Comparison of ENCODE assay signal across 9 mouse cellular contexts in genomic region chr6:136939326-136940187, GRCm38 (mm10). TPM values are rescaled to one million over a fixed set of nuclear protein-coding genes. Genes with fewer than 3 reads are reported as not detected.
A peak's percentile ranks its signal among the peaks of the same experiment; 100 is the strongest.
DNase-seq lines count a peak whose midpoint lies in the region; ATAC-seq lines count a peak whose summit lies in the region.
"Had no signal": no experiment of that assay in that cellular context is flagged by ENCODE, and none has a peak within 500 bp of the region (broad histone marks: within the 10 kb centered on the region; RNA-seq: fewer than 3 reads in every experiment).

No protein-coding gene starts in this region.

- H3K36me3 ChIP-seq in heart, embryonic 14.5 days (ENCODE audit: control insufficient read depth, insufficient read depth, low read length), result no peaks in the 10 kb centered on the region
- no peaks in the 10 kb centered on the region for H3K36me3 ChIP-seq in embryonic facial prominence, embryonic 13.5 days
- H3K36me3 ChIP-seq in liver, embryonic 15.5 days (replicated peaks), result no peaks in the 10 kb centered on the region
- H3K36me3 ChIP-seq: midbrain, embryonic 12.5 days had no signal

- H3K27ac ChIP-seq in heart, embryonic 14.5 days (replicated peaks in 1 of 2; ENCODE audit: control insufficient read depth in 1 of 2, insufficient read depth in 1 of 2, low read depth in 2 of 2, low read length in 2 of 2), result peak overlapping the region; percentile 82 to 85; a peak in 3 of 4 replicates
- peak overlapping the region; percentile 94 for H3K27ac ChIP-seq in embryonic facial prominence, embryonic 13.5 days
- H3K27ac ChIP-seq in liver, embryonic 15.5 days (replicated peaks), result peak overlapping the region; percentile 80
- H3K27ac ChIP-seq: midbrain, embryonic 12.5 days had no signal

- H3K27me3 ChIP-seq in heart, embryonic 14.5 days (ENCODE audit: control insufficient read depth, insufficient read depth, low read length), result no peaks in the 10 kb centered on the region
- no peaks in the 10 kb centered on the region for H3K27me3 ChIP-seq in embryonic facial prominence, embryonic 13.5 days
- no peaks in the 10 kb centered on the region for H3K27me3 ChIP-seq in liver, embryonic 15.5 days
- H3K27me3 ChIP-seq: midbrain, embryonic 12.5 days had no signal

- H3K4me1 ChIP-seq in heart, embryonic 14.5 days (ENCODE audit: control insufficient read depth in 2 of 2, insufficient read depth in 2 of 2, low read length in 2 of 2), result peaks cover 19 to 28% of the 10 kb centered on the region in 2 experiments
- H3K4me1 ChIP-seq in embryonic facial prominence, embryonic 13.5 days, result peaks cover 33% of the 10 kb centered on the region
- H3K4me1 ChIP-seq in liver, embryonic 15.5 days (replicated peaks), result peaks cover 38% of the 10 kb centered on the region

- H3K4me3 ChIP-seq in heart, embryonic 14.5 days (ENCODE audit: control insufficient read depth in 1 of 2, insufficient read depth in 1 of 2, low read depth in 1 of 2, low read length in 2 of 2), result no peak overlapping the region
- H3K4me3 ChIP-seq in embryonic facial prominence, embryonic 13.5 days, result no peak overlapping the region
- H3K4me3 ChIP-seq in liver, embryonic 15.5 days (replicated peaks), result peak overlapping the region; percentile 43
- H3K4me3 ChIP-seq: midbrain, embryonic 12.5 days had no signal

- H3K4me2 ChIP-seq in heart, embryonic 14.5 days (ENCODE audit: low read length), result peak overlapping the region; percentile 57
- peak overlapping the region; percentile 52; the same call in 1 of the 2 replicates for H3K4me2 ChIP-seq in embryonic facial prominence, embryonic 13.5 days
- peak overlapping the region; percentile 33 for H3K4me2 ChIP-seq in liver, embryonic 15.5 days
- H3K4me2 ChIP-seq: midbrain, embryonic 12.5 days had no signal

- peak overlapping the region; percentile 59; the same call in 1 of the 2 replicates for H3K9ac ChIP-seq in heart, embryonic 14.5 days (ENCODE audit: low read length)
- H3K9ac ChIP-seq in embryonic facial prominence, embryonic 13.5 days, result no peak overlapping the region; the same call in 1 of the 2 replicates
- H3K9ac ChIP-seq in liver, embryonic 15.5 days, result 0 out of 2 replicates have a peak overlapping the region, but pooled peaks have one; percentile 15
- H3K9ac ChIP-seq: midbrain, embryonic 12.5 days had no signal

- intact Hi-C loops in heart, postnatal 10 days (cut with DNase I), result no loop called here
- intact Hi-C loops in left cerebral cortex, postnatal 4 days (cut with DNase I), result no loop called here

- H3K9me3 ChIP-seq in heart, embryonic 14.5 days (ENCODE audit: control insufficient read depth, low read length), result no peaks in the 10 kb centered on the region
- H3K9me3 ChIP-seq in embryonic facial prominence, embryonic 13.5 days, result no peaks in the 10 kb centered on the region
- H3K9me3 ChIP-seq in liver, embryonic 15.5 days (replicated peaks), result no peaks in the 10 kb centered on the region
- H3K9me3 ChIP-seq: midbrain, embryonic 12.5 days had no signal

- 50% methylated on average over 14 of the region's 14 CpGs for WGBS in heart, embryonic 14.5 days
- WGBS in embryonic facial prominence, embryonic 13.5 days, result 64% methylated on average over 14 of the region's 14 CpGs
- 12% methylated on average over 14 of the region's 14 CpGs for WGBS in liver, embryonic 15.5 days (ENCODE audit: insufficient replicate concordance)

- ATAC-seq in heart, embryonic 14.5 days (ENCODE audit: insufficient number of reproducible peaks, insufficient read depth, low FRiP score, low read depth), result no peak
- ATAC-seq in embryonic facial prominence, embryonic 13.5 days (ENCODE audit: insufficient number of reproducible peaks, insufficient read depth, low FRiP score, low TSS enrichment, low read depth), result peak; percentile 15; the same call in 1 of the 2 replicates
- peak; percentile 23; the same call in 1 of the 2 replicates for ATAC-seq in liver, embryonic 15.5 days (ENCODE audit: insufficient read depth)

- no peak for DNase-seq in heart, postnatal 10 days
- DNase-seq in CD4-positive helper T cell, adult 2 months (ENCODE audit: low read depth, low spot score), result peak; percentile 50
- no peak for DNase-seq in T-cell, adult 2 months (ENCODE audit: low spot score)
- DNase-seq in left cerebral cortex, postnatal 4 days, result no peak
- no peak for DNase-seq in cerebellum, adult 18-20 months

RNA-seq across cellular contexts. Expression of gene Arhgdib, which starts 2.1 kb away (rescaled TPM):
- polyA plus RNA-seq in heart, embryonic 14.5 days (2014; fragmentation: Nextera tagmentation; extraction: Ambion mirVana), result 86.1 and 88.6 TPM in 2 replicates
- total RNA-seq in heart, postnatal 10 days (2021), result 10 to 100 TPM; 37.4 to 45.4 TPM
- 85.4 and 93.8 TPM in 2 replicates for polyA plus RNA-seq in embryonic facial prominence, embryonic 13.5 days (2015; fragmentation: Nextera tagmentation; extraction: Ambion mirVana)
- polyA plus RNA-seq in liver, embryonic 15.5 days (2015; fragmentation: Nextera tagmentation; extraction: Ambion mirVana), result 162 and 172 TPM in 2 replicates
- total RNA-seq in left cerebral cortex, postnatal 4 days (2021), result 10 to 100 TPM; 24.4 to 28.9 TPM

RNA-seq across cellular contexts. Expression of gene Pde6h, which starts 15.9 kb away (rescaled TPM):
- polyA plus RNA-seq in heart, embryonic 14.5 days (2014; fragmentation: Nextera tagmentation; extraction: Ambion mirVana), result 0.23 TPM in 1 of 2 replicates, not detected in the other
- not detected for total RNA-seq in heart, postnatal 10 days (2021)
- 0.30 TPM in 1 of 2 replicates, not detected in the other for polyA plus RNA-seq in embryonic facial prominence, embryonic 13.5 days (2015; fragmentation: Nextera tagmentation; extraction: Ambion mirVana)
- polyA plus RNA-seq in liver, embryonic 15.5 days (2015; fragmentation: Nextera tagmentation; extraction: Ambion mirVana), result not detected in 2 replicates
- 1 to 10 TPM in 1 of 2 experiments, under 1 TPM in 1; 0.50 to 1.0 TPM for total RNA-seq in left cerebral cortex, postnatal 4 days (2021)
- polyA plus RNA-seq: midbrain, embryonic 12.5 days had no signal

RNA-seq across cellular contexts. Expression of gene Erp27, which starts 17.6 kb away (rescaled TPM):
- 0.93 and 1.7 TPM in 2 replicates for polyA plus RNA-seq in heart, embryonic 14.5 days (2014; fragmentation: Nextera tagmentation; extraction: Ambion mirVana)
- total RNA-seq in heart, postnatal 10 days (2021), result not detected
- polyA plus RNA-seq in embryonic facial prominence, embryonic 13.5 days (2015; fragmentation: Nextera tagmentation; extraction: Ambion mirVana), result 0.30 TPM in 1 of 2 replicates, not detected in the other
- 0.28 and 0.74 TPM in 2 replicates for polyA plus RNA-seq in liver, embryonic 15.5 days (2015; fragmentation: Nextera tagmentation; extraction: Ambion mirVana)
- under 1 TPM; 0.56 to 0.64 TPM for total RNA-seq in left cerebral cortex, postnatal 4 days (2021)
- polyA plus RNA-seq: midbrain, embryonic 12.5 days had no signal
